Mouse (Mus musculus): ENCODE measurements around the gene Gm49322. TPM values are rescaled to one million over a fixed set of nuclear protein-coding genes. Genes with fewer than 3 reads are reported as not detected.

The Gm49322 gene
- polyA plus RNA-seq, 1 experiment from 2014 or later = 1.1 TPM

DNA sequence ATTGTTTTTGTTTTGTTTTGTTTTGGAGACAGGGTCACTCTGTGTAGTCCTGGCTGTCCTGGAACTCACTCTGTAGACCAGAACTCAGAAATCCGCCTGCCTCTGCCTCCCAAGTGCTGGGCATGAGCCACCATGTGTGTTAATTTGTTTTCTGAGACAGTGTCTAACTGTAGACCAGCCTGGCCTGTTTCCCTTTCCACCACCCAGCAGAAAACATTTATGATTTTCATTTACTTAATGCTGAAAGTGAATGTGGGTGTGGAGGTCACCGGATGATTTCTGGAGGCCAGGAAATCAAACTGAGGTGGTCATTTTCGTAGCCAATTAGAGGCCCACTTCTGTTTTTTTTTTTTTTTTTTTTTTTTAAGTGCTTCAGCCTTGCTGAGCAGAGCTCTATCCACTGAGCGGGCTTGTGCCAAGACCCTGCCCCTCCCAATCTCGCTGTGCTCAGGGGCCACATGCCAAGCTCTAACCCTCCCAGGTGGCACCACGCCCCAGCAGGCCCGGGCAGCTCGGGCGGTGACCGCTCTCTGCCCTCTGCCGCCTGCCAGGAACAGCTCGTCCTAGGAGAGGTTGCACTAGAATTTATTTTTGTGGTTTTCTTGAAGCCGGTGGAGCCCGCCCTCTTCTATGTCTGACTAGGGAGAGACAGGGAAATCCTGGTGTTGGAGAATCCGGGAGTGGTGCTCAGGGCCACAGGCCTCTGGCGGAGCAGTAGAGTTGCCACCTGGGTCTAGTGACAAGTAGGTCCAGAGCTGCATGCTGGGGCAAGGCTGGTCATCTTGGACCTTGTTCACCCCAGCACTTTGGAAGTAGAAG lies 58.6 kb downstream of the Gm49322 start:
- no peak overlapping the region for H3K4me3 ChIP-seq (ENCODE audit: low read depth, low read length)
- DNase-seq (ENCODE audit: low spot score) = no peak
- peak overlapping the region; percentile 27; the same call in 1 of the 2 replicates for H3K27ac ChIP-seq (ENCODE audit: low read depth, low read length)
- H3K36me3 ChIP-seq (ENCODE audit: control insufficient read depth, insufficient read depth, low read length) = peaks cover 42% of the 10 kb centered on the region
- no peak overlapping the region for H3K4me2 ChIP-seq (ENCODE audit: low read length)
- 51% methylated on average over 16 of the region's 16 CpGs for WGBS
- no peak overlapping the region for H3K9ac ChIP-seq (ENCODE audit: low read length)
- H3K4me1 ChIP-seq (ENCODE audit: control insufficient read depth, insufficient read depth, low read length) = no peaks in the 10 kb centered on the region; the same call in 1 of the 2 replicates
- H3K9me3 ChIP-seq (replicated peaks; ENCODE audit: control insufficient read depth, low read length) = no peaks in the 10 kb centered on the region
- no peaks in the 10 kb centered on the region for H3K27me3 ChIP-seq (replicated peaks; ENCODE audit: control insufficient read depth, insufficient read depth, low read length)
- ATAC-seq = peak; percentile 45

DNA sequence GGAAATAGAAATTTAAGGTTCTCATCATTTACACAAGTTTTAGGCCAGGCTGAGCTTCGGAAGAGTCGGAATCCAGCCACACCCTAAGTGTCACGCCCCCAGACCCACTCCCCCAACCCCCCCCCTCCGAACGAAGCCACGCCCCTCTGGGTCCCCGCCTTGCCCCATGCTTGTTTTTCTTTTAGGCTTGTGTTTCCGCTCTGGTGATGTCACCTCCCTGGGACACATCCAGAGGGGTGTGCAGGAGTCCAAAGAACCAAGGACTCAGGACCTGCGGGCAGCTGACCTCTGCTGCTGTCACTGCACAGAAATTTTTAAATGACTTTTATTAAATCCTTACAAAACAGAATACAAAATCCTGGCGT lies 59.2 kb downstream of the Gm49322 start:
- Histone ChIP-seq H3K9me3 (replicated peaks; ENCODE audit: control insufficient read depth, low read length) (no peaks in the 10 kb centered on the region), H3K27me3 (replicated peaks; ENCODE audit: control insufficient read depth, insufficient read depth, low read length) (no peaks in the 10 kb centered on the region), H3K9ac (ENCODE audit: low read length) (no peak overlapping the region), H3K4me2 (ENCODE audit: low read length) (no peak overlapping the region), H3K36me3 (ENCODE audit: control insufficient read depth, insufficient read depth, low read length) (peaks cover 48% of the 10 kb centered on the region), H3K27ac (ENCODE audit: low read depth, low read length) (no peak overlapping the region), H3K4me1 (ENCODE audit: control insufficient read depth, insufficient read depth, low read length) (no peaks in the 10 kb centered on the region; the same call in 1 of the 2 replicates), H3K4me3 (ENCODE audit: low read depth, low read length) (no peak overlapping the region)
- WGBS = 25% methylated on average over 10 of the region's 10 CpGs
- DNase-seq (ENCODE audit: low spot score) (no peak), ATAC-seq (no peak)

Small RNA genes lying within 50 kb of the gene (microRNA-seq; reads per million reads assigned to microRNA genes)
- gene Mir6912 = not detected

Other genes starting within 250 kb of the Gm49322 start
- 1.2 and 1.9 TPM in 2 replicates for gene Plk5, start 249.6 kb upstream of the Gm49322 start, polyA plus RNA-seq (2014; fragmentation: Nextera tagmentation; extraction: Ambion mirVana)
- gene Mex3d, start 218.4 kb upstream of the Gm49322 start, polyA plus RNA-seq (2014; fragmentation: Nextera tagmentation; extraction: Ambion mirVana) = 16.9 and 17.8 TPM in 2 replicates
- 216 and 221 TPM in 2 replicates for gene Mbd3, start 206.5 kb upstream of the Gm49322 start, polyA plus RNA-seq (2014; fragmentation: Nextera tagmentation; extraction: Ambion mirVana)
- 628 and 893 TPM in 2 replicates for gene Uqcr11, start 199.2 kb upstream of the Gm49322 start, polyA plus RNA-seq (2014; fragmentation: Nextera tagmentation; extraction: Ambion mirVana)
- 64.4 and 73.5 TPM in 2 replicates for gene Tcf3, start 172.4 kb upstream of the Gm49322 start, polyA plus RNA-seq (2014; fragmentation: Nextera tagmentation; extraction: Ambion mirVana)
- 0.28 and 0.34 TPM in 2 replicates for gene Onecut3, start 111.2 kb upstream of the Gm49322 start, polyA plus RNA-seq (2014; fragmentation: Nextera tagmentation; extraction: Ambion mirVana)
- 0.30 and 0.33 TPM in 2 replicates for gene Atp8b3, start 66.9 kb upstream of the Gm49322 start, polyA plus RNA-seq (2014; fragmentation: Nextera tagmentation; extraction: Ambion mirVana)
- 22.3 and 28.8 TPM in 2 replicates for gene Rexo1, start 44.5 kb upstream of the Gm49322 start, polyA plus RNA-seq (2014; fragmentation: Nextera tagmentation; extraction: Ambion mirVana)
- gene Klf16, start 28.7 kb upstream of the Gm49322 start, polyA plus RNA-seq (2014; fragmentation: Nextera tagmentation; extraction: Ambion mirVana) = 6.2 and 6.6 TPM in 2 replicates
- 118 and 126 TPM in 2 replicates for gene Abhd17a, start 15.7 kb upstream of the Gm49322 start, polyA plus RNA-seq (2014; fragmentation: Nextera tagmentation; extraction: Ambion mirVana)
- 57.7 and 61.9 TPM in 2 replicates for gene Scamp4, start 3.1 kb upstream of the Gm49322 start, polyA plus RNA-seq (2014; fragmentation: Nextera tagmentation; extraction: Ambion mirVana)
- 3.6 and 7.4 TPM in 2 replicates for gene Adat3, start 3.1 kb upstream of the Gm49322 start, polyA plus RNA-seq (2014; fragmentation: Nextera tagmentation; extraction: Ambion mirVana)
- 35.9 and 49.2 TPM in 2 replicates for gene Csnk1g2, start 16.8 kb downstream of the Gm49322 start, polyA plus RNA-seq (2014; fragmentation: Nextera tagmentation; extraction: Ambion mirVana)
- gene Btbd2, start 51.0 kb downstream of the Gm49322 start, polyA plus RNA-seq (2014; fragmentation: Nextera tagmentation; extraction: Ambion mirVana) = 42.6 and 52.2 TPM in 2 replicates
- gene Mknk2, start 72.1 kb downstream of the Gm49322 start, polyA plus RNA-seq (2014; fragmentation: Nextera tagmentation; extraction: Ambion mirVana) = 43.1 and 49.1 TPM in 2 replicates
- 35.7 and 37.2 TPM in 2 replicates for gene Mob3a, start 96.0 kb downstream of the Gm49322 start, polyA plus RNA-seq (2014; fragmentation: Nextera tagmentation; extraction: Ambion mirVana)
- gene Izumo4, start 96.2 kb downstream of the Gm49322 start, polyA plus RNA-seq (2014; fragmentation: Nextera tagmentation; extraction: Ambion mirVana) = 16.0 and 21.5 TPM in 2 replicates
- 81.0 and 99.5 TPM in 2 replicates for gene Ap3d1, start 136.2 kb downstream of the Gm49322 start, polyA plus RNA-seq (2014; fragmentation: Nextera tagmentation; extraction: Ambion mirVana)
- 13.6 and 19.3 TPM in 2 replicates for gene Dot1l, start 149.2 kb downstream of the Gm49322 start, polyA plus RNA-seq (2014; fragmentation: Nextera tagmentation; extraction: Ambion mirVana)
- 66.6 and 71.7 TPM in 2 replicates for gene Sf3a2, start 192.2 kb downstream of the Gm49322 start, polyA plus RNA-seq (2014; fragmentation: Nextera tagmentation; extraction: Ambion mirVana)
- 140 and 143 TPM in 2 replicates for gene Plekhj1, start 192.6 kb downstream of the Gm49322 start, polyA plus RNA-seq (2014; fragmentation: Nextera tagmentation; extraction: Ambion mirVana)
- 0.10 TPM in 1 of 2 replicates, not detected in the other for gene Amh, start 199.2 kb downstream of the Gm49322 start, polyA plus RNA-seq (2014; fragmentation: Nextera tagmentation; extraction: Ambion mirVana)
- 0.30 and 0.31 TPM in 2 replicates for gene Jsrp1, start 207.5 kb downstream of the Gm49322 start, polyA plus RNA-seq (2014; fragmentation: Nextera tagmentation; extraction: Ambion mirVana)
- 1,568 and 1,701 TPM in 2 replicates for gene Oaz1, start 220.6 kb downstream of the Gm49322 start, polyA plus RNA-seq (2014; fragmentation: Nextera tagmentation; extraction: Ambion mirVana)
- 2.7 and 4.7 TPM in 2 replicates for gene Lingo3, start 238.0 kb downstream of the Gm49322 start, polyA plus RNA-seq (2014; fragmentation: Nextera tagmentation; extraction: Ambion mirVana)
- 265 and 372 TPM in 2 replicates for gene Lsm7, start 249.2 kb downstream of the Gm49322 start, polyA plus RNA-seq (2014; fragmentation: Nextera tagmentation; extraction: Ambion mirVana)
- 30.4 and 44.6 TPM in 2 replicates for gene Sppl2b, start 249.3 kb downstream of the Gm49322 start, polyA plus RNA-seq (2014; fragmentation: Nextera tagmentation; extraction: Ambion mirVana)

Measured in forebrain, embryonic 14.5 days (tissue).